Mouse (Mus musculus) C3H10T1/2 (cell line): Measurements from ENCODE around the gene Bdh2. TPM values are rescaled to one million over a fixed set of nuclear protein-coding genes. Genes with fewer than 3 reads are reported as not detected.

Experiments used
- polyA plus RNA-seq, 2 experiments: library from polyadenylated mRNA; unstranded; fragments of >200 nt; fragmentation: generic; extraction: Trizol; gene quantifications; one replicate each; pipeline ENCODE4 v1.2.1; 2012; ENCODE audit warnings: missing spikeins in 2 of 2

The Bdh2 gene
- 10 to 100 TPM in 1 of 2 experiments, under 1 TPM in 1; 0.60 to 34.0 TPM for polyA plus RNA-seq

GRCm38 (mm10) chr3:135280669-135281415 is at the start of gene Bdh2:
Gene Bdh2, plus strand, starts transcription at chr3:135281221.

GRCm38 (mm10) chr3:135307411-135308259 is 26.6 kb downstream of the Bdh2 start, which contains the start of gene Slc9b2:
Gene Slc9b2, plus strand, starts transcription at chr3:135307700.

GRCm38 (mm10) chr3:135347739-135348264 is 66.8 kb downstream of the Bdh2 start, which contains the start of gene Slc9b1:
Gene Slc9b1, plus strand, starts transcription at chr3:135348029.

Other genes with a start within 250 kb of the Bdh2 start
- gene Cenpe, start 68.7 kb upstream of the Bdh2 start, polyA plus RNA-seq: 1 to 10 TPM in 1 of 2 experiments, under 1 TPM in 1; 0.50 to 5.3 TPM
- gene Slc9b2, start 26.5 kb downstream of the Bdh2 start, polyA plus RNA-seq: under 1 TPM in 1 of 2 experiments, not detected in 1; 0.05 TPM
- not detected for gene Slc9b1, start 66.8 kb downstream of the Bdh2 start, polyA plus RNA-seq
- gene Cisd2, start 142.7 kb downstream of the Bdh2 start, polyA plus RNA-seq: 1 to 10 TPM; 3.6 to 7.5 TPM
- 100 to 1,000 TPM in 1 of 2 experiments, 10 to 100 TPM in 1; 46.4 to 124 TPM for gene Ube2d3, start 156.9 kb downstream of the Bdh2 start, polyA plus RNA-seq
- 1 to 10 TPM in 1 of 2 experiments, under 1 TPM in 1; 0.02 to 1.1 TPM for gene Manba, start 204.4 kb downstream of the Bdh2 start, polyA plus RNA-seq